Mouse (Mus musculus) heart, embryonic 16.5 days (tissue): Measurements from ENCODE around the gene Nebl. TPM values are rescaled to one million over a fixed set of nuclear protein-coding genes. Genes with fewer than 3 reads are reported as not detected.

Experiments
- ATAC-seq: fragments of 200-750 bp; cut with Nextera tagmentation; replicated peaks from 2 replicates; pipeline ENCODE4 v1.8.0; 2017; ENCODE audit warnings: moderate number of reproducible peaks; ENCODE audit not compliant: insufficient read depth, low FRiP score; ENCODE audit errors: extremely low read depth
- H3K27ac ChIP-seq: fragments of 300-500 bp; sonication (generic); 2 replicates; pipeline ENCODE4 v1.5.1; 2014; ENCODE audit warnings: mild to moderate bottlenecking, low read length, control low read depth, moderate library complexity
- H3K27me3 ChIP-seq: fragments of 300-500 bp; sonication (generic); 2 replicates; pipeline ENCODE4 v1.6.1; 2014; ENCODE audit warnings: low read length, mixed read lengths; ENCODE audit not compliant: control insufficient read depth, insufficient read depth
- H3K36me3 ChIP-seq: fragments of 300-500 bp; sonication (generic); 2 replicates; pipeline ENCODE4 v1.6.1; 2014; ENCODE audit not compliant: control insufficient read depth, insufficient read depth
- H3K4me1 ChIP-seq: fragments of 300-500 bp; sonication (generic); 2 replicates; pipeline ENCODE4 v1.6.1; 2014; ENCODE audit warnings: low read length, mixed read lengths; ENCODE audit not compliant: control insufficient read depth, insufficient read depth
- H3K4me2 ChIP-seq: fragments of 300-500 bp; sonication (generic); 2 replicates; pipeline ENCODE4 v1.6.1; 2014; ENCODE audit warnings: low read depth, mild to moderate bottlenecking, control low read depth, low read length
- H3K4me3 ChIP-seq: fragments of 300-500 bp; sonication (generic); 2 replicates; pipeline ENCODE4 v1.5.1; 2014; ENCODE audit warnings: mild to moderate bottlenecking, control low read depth, low read length
- H3K9ac ChIP-seq: fragments of 300-500 bp; sonication (generic); 2 replicates; pipeline ENCODE4 v1.6.1; 2014; ENCODE audit warnings: low read length, control low read depth
- H3K9me3 ChIP-seq: fragments of 300-500 bp; sonication (generic); replicated peaks from 2 replicates; pipeline ENCODE4 v1.6.1; 2016; ENCODE audit warnings: low read length; ENCODE audit not compliant: control insufficient read depth
- WGBS: fragments of 180-500 bp; shearing (Covaris S2); extraction: QIAGEN DNeasy Blood & Tissue Kit; methylation state at CpG from one replicate; pipeline ENCODE4 v1.1.7; 2014; 5-methylcytosine and 5-hydroxymethylcytosine counted together
- polyA plus RNA-seq: library from polyadenylated mRNA; unstranded; fragments of >200 nt; fragmentation: Nextera tagmentation; extraction: Ambion mirVana; gene quantifications from 2 replicates; pipeline ENCODE4 v1.2.1, GENCODE M21; 2015

Gene Nebl
- polyA plus RNA-seq, 1 experiment from 2014 or later: 258 TPM

- Histone ChIP-seq H3K9me3 (peaks cover 4% of the 10 kb centered on the region; the same call in 1 of the 2 replicates), H3K4me3 (no peak overlapping the region), H3K27me3 (no peaks in the 10 kb centered on the region), H3K36me3 (no peaks in the 10 kb centered on the region), H3K9ac (no peak overlapping the region), H3K27ac (no peak overlapping the region), H3K4me2 (no peak overlapping the region), H3K4me1 (no peaks in the 10 kb centered on the region)
- 62% methylated on average over 4 of the region's 4 CpGs for WGBS
- ATAC-seq: no peak
Measured at GRCm38 (mm10) chr2:17603573-17603972, 127.7 kb downstream of the Nebl start.

- 80% methylated on average over 2 of the region's 2 CpGs for WGBS
- no peak for ATAC-seq
- H3K9ac ChIP-seq: no peak overlapping the region
- H3K36me3 ChIP-seq: no peaks in the 10 kb centered on the region
- peaks cover 4% of the 10 kb centered on the region; the same call in 1 of the 2 replicates for H3K9me3 ChIP-seq
- no peak overlapping the region for H3K27ac ChIP-seq
- no peaks in the 10 kb centered on the region for H3K4me1 ChIP-seq
- H3K4me2 ChIP-seq: no peak overlapping the region
- no peak overlapping the region for H3K4me3 ChIP-seq
- no peaks in the 10 kb centered on the region for H3K27me3 ChIP-seq
Measured at GRCm38 (mm10) chr2:17600652-17601051, 130.6 kb downstream of the Nebl start.

GRCm38 (mm10) chr2:17599860-17600259 lies 131.4 kb downstream of the Nebl start:
- H3K4me1 ChIP-seq: no peaks in the 10 kb centered on the region
- WGBS: 72% methylated on average over 4 of the region's 4 CpGs
- ATAC-seq: no peak
- H3K4me2 ChIP-seq: no peak overlapping the region
- no peak overlapping the region for H3K4me3 ChIP-seq
- H3K9me3 ChIP-seq: peaks cover 4% of the 10 kb centered on the region; the same call in 1 of the 2 replicates
- no peaks in the 10 kb centered on the region for H3K36me3 ChIP-seq
- H3K27ac ChIP-seq: no peak overlapping the region
- H3K27me3 ChIP-seq: no peaks in the 10 kb centered on the region
- H3K9ac ChIP-seq: no peak overlapping the region

GRCm38 (mm10) chr2:17597932-17598331 lies 133.3 kb downstream of the Nebl start:
- no peak overlapping the region for H3K9ac ChIP-seq
- WGBS: 38% methylated on average over 2 of the region's 2 CpGs

GRCm38 (mm10) chr2:17589669-17590068 lies 141.6 kb downstream of the Nebl start:
- no peaks in the 10 kb centered on the region for H3K36me3 ChIP-seq
- no peak overlapping the region for H3K4me2 ChIP-seq
- H3K27ac ChIP-seq: no peak overlapping the region
- no peak overlapping the region for H3K9ac ChIP-seq
- WGBS: 84% methylated on average over 3 of the region's 3 CpGs
- no peaks in the 10 kb centered on the region for H3K4me1 ChIP-seq
- H3K9me3 ChIP-seq: no peaks in the 10 kb centered on the region; the same call in 1 of the 2 replicates
- H3K27me3 ChIP-seq: no peaks in the 10 kb centered on the region
- no peak for ATAC-seq
- H3K4me3 ChIP-seq: no peak overlapping the region

More at GRCm38 (mm10) chr2:17597932-17598331, 133.3 kb downstream of the Nebl start:
- H3K27me3 ChIP-seq: no peaks in the 10 kb centered on the region
- no peak overlapping the region for H3K4me2 ChIP-seq
- H3K4me3 ChIP-seq: no peak overlapping the region
- no peaks in the 10 kb centered on the region for H3K4me1 ChIP-seq
- no peak for ATAC-seq
- no peaks in the 10 kb centered on the region for H3K36me3 ChIP-seq
- no peak overlapping the region for H3K27ac ChIP-seq
- no peaks in the 10 kb centered on the region; the same call in 1 of the 2 replicates for H3K9me3 ChIP-seq

GRCm38 (mm10) chr2:17585329-17585992 lies 145.8 kb downstream of the Nebl start:
- no peak overlapping the region for H3K9ac ChIP-seq
- no peaks in the 10 kb centered on the region for H3K36me3 ChIP-seq
- no peak overlapping the region for H3K4me3 ChIP-seq
- H3K9me3 ChIP-seq: no peaks in the 10 kb centered on the region
- WGBS: 81% methylated on average over 6 of the region's 6 CpGs
- H3K27ac ChIP-seq: no peak overlapping the region
- no peaks in the 10 kb centered on the region for H3K27me3 ChIP-seq
- H3K4me2 ChIP-seq: no peak overlapping the region
- ATAC-seq: no peak
- H3K4me1 ChIP-seq: no peaks in the 10 kb centered on the region

GRCm38 (mm10) chr2:17575648-17576047 lies 155.6 kb downstream of the Nebl start:
- H3K36me3 ChIP-seq: no peaks in the 10 kb centered on the region
- no peak overlapping the region for H3K4me2 ChIP-seq
- no peak overlapping the region for H3K27ac ChIP-seq
- ATAC-seq: no peak
- H3K4me1 ChIP-seq: no peaks in the 10 kb centered on the region
- 70% methylated on average over 3 of the region's 3 CpGs for WGBS
- H3K9ac ChIP-seq: no peak overlapping the region
- no peaks in the 10 kb centered on the region for H3K9me3 ChIP-seq
- no peaks in the 10 kb centered on the region for H3K27me3 ChIP-seq
- no peak overlapping the region for H3K4me3 ChIP-seq

GRCm38 (mm10) chr2:17571716-17572115 lies 159.5 kb downstream of the Nebl start:
- H3K9ac ChIP-seq: no peak overlapping the region
- no peaks in the 10 kb centered on the region for H3K36me3 ChIP-seq
- no peak overlapping the region for H3K4me3 ChIP-seq
- no peak overlapping the region for H3K27ac ChIP-seq
- ATAC-seq: no peak
- 42% methylated on average over 2 of the region's 2 CpGs for WGBS
- H3K4me2 ChIP-seq: no peak overlapping the region
- H3K4me1 ChIP-seq: no peaks in the 10 kb centered on the region
- no peaks in the 10 kb centered on the region for H3K27me3 ChIP-seq
- H3K9me3 ChIP-seq: no peaks in the 10 kb centered on the region

- Histone ChIP-seq H3K4me2 (no peak overlapping the region), H3K4me3 (no peak overlapping the region), H3K4me1 (no peaks in the 10 kb centered on the region), H3K36me3 (no peaks in the 10 kb centered on the region), H3K27ac (no peak overlapping the region), H3K9me3 (no peaks in the 10 kb centered on the region), H3K9ac (no peak overlapping the region), H3K27me3 (no peaks in the 10 kb centered on the region)
- ATAC-seq: no peak
- 66% methylated on average over 4 of the region's 4 CpGs for WGBS
Measured at GRCm38 (mm10) chr2:17558889-17559742, 172.1 kb downstream of the Nebl start.
